ENCODE assay signal across 13 mouse cellular contexts in the genomic region with DNA sequence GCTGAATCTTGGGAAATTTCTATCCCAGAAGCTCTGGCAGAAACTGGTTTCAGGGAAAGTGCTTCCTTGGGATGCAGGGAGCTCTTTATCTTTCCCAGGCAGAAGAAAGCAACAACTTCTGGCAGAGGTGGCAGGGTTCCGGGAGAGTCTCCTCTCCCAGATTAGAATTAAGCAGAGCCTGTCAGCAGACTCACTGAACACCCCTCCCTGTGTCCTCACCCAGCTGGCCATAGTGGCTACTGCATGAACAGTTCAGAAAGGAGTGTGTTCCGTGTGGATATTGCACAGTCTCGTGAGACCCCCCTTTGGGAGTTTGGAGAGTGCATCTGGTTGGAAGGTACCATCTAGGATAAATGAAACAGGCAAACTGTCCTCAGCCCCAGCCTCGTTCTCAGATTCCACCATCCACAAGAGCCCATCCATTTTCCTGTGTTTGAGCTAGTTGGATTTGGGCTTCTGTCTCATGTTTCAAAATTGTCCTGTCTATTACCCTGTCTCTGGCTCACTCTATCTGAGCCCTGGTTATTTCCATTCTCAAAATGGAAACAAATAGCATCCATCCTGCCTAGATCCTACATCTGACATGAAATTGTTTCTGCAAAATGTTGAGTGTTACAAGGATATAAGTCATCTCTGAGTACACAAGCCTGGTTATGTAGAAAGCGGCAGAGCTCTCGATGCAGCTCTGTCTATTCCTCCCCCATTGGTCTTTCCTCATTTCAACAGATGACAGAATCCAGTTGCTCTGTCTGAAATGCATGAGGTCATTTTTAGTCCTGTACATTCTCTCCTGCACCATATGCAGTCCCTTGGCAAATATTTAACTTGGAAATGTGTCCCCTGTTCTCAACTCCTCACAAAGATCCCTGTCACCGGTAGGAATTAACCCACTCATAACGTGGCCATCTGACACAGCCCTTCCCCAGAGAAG.
DNase-seq lines count a peak whose midpoint lies in the region; ATAC-seq lines count a peak whose summit lies in the region.
"Had no signal": no experiment of that assay in that cellular context is flagged by ENCODE, and none has a peak within 500 bp of the region (broad histone marks: within the 10 kb centered on the region; RNA-seq: fewer than 3 reads in every experiment).

No protein-coding gene starts in this region.

- no peaks in the 10 kb centered on the region for H3K27me3 ChIP-seq in heart, embryonic 13.5 days (replicated peaks)
- H3K27me3 ChIP-seq: embryonic facial prominence, embryonic 15.5 days; liver, embryonic 12.5 days had no signal

- no peak; the same call in 1 of the 2 replicates for ATAC-seq in heart, embryonic 13.5 days (ENCODE audit: extremely low read depth, insufficient number of reproducible peaks, low FRiP score, low TSS enrichment)
- no peak for ATAC-seq in cerebellum, adult (ENCODE audit: insufficient number of reproducible peaks, low FRiP score, low TSS enrichment)
- ATAC-seq: liver, embryonic 12.5 days had no signal

- H3K9me3 ChIP-seq in heart, embryonic 13.5 days = no peaks in the 10 kb centered on the region
- H3K9me3 ChIP-seq: embryonic facial prominence, embryonic 15.5 days; liver, embryonic 12.5 days had no signal

- 33% methylated on average over 8 of the region's 8 CpGs for WGBS in heart, embryonic 13.5 days

- H3K4me2 ChIP-seq in heart, embryonic 13.5 days = peak overlapping the region; percentile 44
- H3K4me2 ChIP-seq: embryonic facial prominence, embryonic 15.5 days; hindbrain, embryonic 14.5 days; liver, embryonic 12.5 days had no signal

- peaks cover 21% of the 10 kb centered on the region for H3K4me1 ChIP-seq in heart, embryonic 13.5 days
- H3K4me1 ChIP-seq: embryonic facial prominence, embryonic 15.5 days; liver, embryonic 12.5 days had no signal

- peak; percentile 8 for DNase-seq in adrenal gland, postnatal 14 days
- DNase-seq in adrenal gland, adult 18-20 months (ENCODE audit: low spot score in 2 of 2) = no peak
- DNase-seq in lung, postnatal 14 days = peak; percentile 0
- no peak for DNase-seq in lung, postnatal 25 days (ENCODE audit: low spot score)
- DNase-seq in skeletal muscle tissue, adult 2 months (ENCODE audit: low read depth, low spot score) = peak; percentile 63
- no peak for DNase-seq in layer of hippocampus, postnatal 36 days
- DNase-seq: cerebellum, adult 9-10 months; kidney, postnatal 14 days had no signal

- no peak overlapping the region for H3K9ac ChIP-seq in heart, embryonic 13.5 days
- H3K9ac ChIP-seq: embryonic facial prominence, embryonic 15.5 days; hindbrain, embryonic 14.5 days; liver, embryonic 12.5 days had no signal

- peak overlapping the region; percentile 63 for H3K27ac ChIP-seq in heart, embryonic 13.5 days (replicated peaks)
- H3K27ac ChIP-seq: embryonic facial prominence, embryonic 15.5 days; hindbrain, embryonic 14.5 days; liver, embryonic 12.5 days had no signal

- no peaks in the 10 kb centered on the region for H3K36me3 ChIP-seq in heart, embryonic 13.5 days
- H3K36me3 ChIP-seq: embryonic facial prominence, embryonic 15.5 days; liver, embryonic 12.5 days had no signal

- H3K4me3 ChIP-seq in heart, embryonic 13.5 days = no peak overlapping the region
- H3K4me3 ChIP-seq: embryonic facial prominence, embryonic 15.5 days; liver, embryonic 12.5 days had no signal

Comparison
In these comparisons a context has a peak if more than half of its experiments do, and no peak if none do; other contexts are left out.
1. DNase-seq: peak in adrenal gland, postnatal 14 days (single experiment), lung, postnatal 14 days (single experiment) and skeletal muscle tissue, adult 2 months (single experiment); none in adrenal gland, adult 18-20 months (0 of 2), lung, postnatal 25 days (single experiment) and layer of hippocampus, postnatal 36 days (0 of 2).